Mouse (Mus musculus): Measurements from ENCODE around the gene Lamtor1.
"Not testable (repeated sequence)": the region's sequence is repeated elsewhere in the genome, so short reads cannot be mapped to it uniquely, and the experiment has no call there.

The Lamtor1 gene

DNA sequence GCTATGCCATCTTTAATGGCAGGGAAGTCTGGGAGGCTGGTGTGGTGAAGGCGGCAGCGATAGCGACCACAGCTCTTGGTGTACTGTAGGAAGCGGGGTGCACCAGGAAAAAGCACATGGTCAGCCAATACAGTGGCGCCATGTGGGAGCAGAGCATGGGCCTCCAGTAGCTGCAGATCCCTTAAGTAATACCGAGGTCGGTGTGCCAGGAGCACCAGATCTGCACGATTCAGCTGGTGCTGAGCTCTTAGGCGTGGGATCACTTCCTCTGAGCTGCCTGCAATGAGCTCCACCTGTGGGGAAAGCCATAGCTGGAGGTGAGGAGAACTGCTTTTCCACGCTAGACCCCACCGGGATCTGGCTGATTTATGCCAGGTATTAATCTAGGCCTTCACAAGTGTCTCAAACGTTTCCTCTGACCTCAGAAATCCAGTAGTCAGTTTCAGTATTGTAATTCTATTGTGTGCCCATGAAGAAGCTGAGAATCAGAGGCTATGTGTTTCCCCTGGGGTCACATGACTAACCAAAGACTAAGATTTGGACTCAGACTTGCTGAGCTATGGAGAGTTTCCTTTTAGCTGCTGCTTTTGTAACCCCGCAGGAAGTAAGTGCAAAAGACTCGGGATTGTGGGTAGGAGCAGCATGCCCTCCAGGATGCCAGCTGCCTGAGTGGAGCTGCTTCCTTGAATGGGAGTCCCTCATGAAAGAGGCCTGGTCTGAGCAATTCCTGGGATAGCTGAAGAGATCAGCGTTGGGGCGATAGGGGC, 5.2 kb upstream of the Lamtor1 start:
- peak in 1 of 2 experiments; percentile 18 for DNase-seq

DNA sequence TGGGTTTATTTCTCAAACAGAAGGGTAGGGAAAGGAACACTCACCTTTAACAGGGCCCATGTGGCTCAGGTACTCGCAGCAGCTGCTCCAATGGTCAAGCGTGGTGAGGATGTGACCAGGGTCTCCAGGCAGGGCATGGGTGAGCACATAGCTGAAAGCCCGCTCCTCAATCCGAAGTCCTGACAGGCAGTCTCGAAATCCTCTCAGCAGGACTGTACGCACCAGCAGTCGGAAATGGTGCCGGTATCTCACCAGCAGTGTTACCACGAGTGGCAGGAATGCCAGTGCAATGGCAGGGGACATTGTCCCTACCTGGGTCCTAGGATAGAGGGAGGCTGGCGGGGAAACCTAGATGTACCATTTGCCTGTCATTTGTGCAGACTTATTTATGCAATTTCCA, 3.7 kb upstream of the Lamtor1 start:
- no peak for DNase-seq

DNA sequence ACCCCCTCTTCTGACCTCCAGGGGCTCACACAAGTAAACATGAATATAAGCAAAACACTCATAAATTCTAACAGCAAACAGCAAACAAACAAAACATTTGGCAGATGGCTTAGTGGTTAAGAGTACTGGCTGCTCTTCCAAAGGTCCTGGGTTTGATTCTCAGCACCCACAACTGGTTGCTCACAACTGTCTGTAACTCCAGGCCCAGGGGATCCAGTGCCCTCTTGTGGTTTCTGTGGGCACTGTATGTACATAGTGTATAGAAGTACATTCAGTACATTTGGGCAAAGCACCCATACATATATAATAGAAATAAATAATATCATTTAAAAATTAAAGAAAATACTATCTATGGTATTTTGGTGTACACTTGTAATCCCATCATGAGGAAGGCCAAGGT, 2.9 kb upstream of the Lamtor1 start:
- DNase-seq: no peak

DNA sequence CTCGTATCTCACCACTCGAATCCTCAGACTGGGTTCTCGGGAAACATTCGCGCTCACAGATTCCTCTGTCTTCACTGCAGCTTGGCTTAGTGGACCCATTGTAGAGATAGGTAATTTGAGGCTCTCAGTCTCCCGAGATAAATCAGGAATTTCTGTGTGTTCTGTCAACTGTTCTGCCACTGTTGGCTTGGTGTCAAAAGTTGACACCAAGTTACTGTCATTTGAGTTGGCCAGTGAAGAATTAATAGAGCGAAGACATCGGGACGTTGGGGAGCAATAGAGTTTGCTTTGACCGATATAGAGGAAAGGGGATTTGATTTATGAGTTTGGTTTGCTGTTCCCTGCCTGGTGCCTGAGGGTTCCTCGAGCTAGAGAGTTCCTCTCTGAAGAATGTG, 580 bp downstream of the Lamtor1 start, which contains the start of gene Tomt:
TSS of gene Tomt (minus strand) at position 73 of the 395 bp plus-strand sequence.
- DNase-seq: no peak

DNA sequence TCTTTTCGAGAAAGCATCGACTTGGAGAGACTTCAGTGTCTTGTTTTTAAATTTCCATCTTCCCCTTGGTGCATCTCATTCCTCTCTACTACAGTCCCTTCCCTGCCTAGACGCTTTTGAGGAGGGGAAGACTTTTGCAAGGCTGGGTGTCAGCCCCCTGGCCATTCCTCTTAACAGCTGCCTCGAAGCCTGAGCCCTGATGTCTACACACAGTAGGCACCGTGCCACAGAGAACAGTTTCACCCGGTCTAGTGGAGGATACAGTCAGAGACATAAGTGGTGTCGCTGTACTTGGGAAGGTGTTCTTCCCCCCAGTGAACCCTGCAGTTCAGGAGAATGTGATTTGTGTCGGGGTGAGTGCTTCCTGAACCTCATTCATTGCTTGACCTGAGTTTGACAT, 992 bp downstream of the Lamtor1 start:
- no peak for DNase-seq

DNA sequence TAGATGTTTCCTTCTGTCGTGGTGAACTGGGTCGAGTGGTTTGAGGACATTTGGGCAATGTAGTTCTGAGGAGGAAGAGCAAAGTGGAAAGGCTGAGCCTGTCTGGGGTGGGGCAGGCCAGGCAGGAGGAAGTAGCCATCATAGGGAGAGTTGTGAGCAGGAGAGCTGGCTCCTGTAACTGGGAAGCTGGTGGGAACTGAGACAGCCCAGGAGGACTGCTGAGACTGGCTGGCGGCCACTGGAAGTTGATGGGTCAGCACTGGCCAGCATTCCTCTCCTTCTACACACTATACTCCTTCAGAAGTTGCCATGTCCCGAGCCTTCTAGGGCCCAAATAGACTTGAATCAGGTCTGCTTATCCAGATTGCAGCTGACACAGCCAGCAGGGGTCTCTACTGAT, 2.7 kb downstream of the Lamtor1 start:
- peak; percentile 47 to 54 for DNase-seq

DNA sequence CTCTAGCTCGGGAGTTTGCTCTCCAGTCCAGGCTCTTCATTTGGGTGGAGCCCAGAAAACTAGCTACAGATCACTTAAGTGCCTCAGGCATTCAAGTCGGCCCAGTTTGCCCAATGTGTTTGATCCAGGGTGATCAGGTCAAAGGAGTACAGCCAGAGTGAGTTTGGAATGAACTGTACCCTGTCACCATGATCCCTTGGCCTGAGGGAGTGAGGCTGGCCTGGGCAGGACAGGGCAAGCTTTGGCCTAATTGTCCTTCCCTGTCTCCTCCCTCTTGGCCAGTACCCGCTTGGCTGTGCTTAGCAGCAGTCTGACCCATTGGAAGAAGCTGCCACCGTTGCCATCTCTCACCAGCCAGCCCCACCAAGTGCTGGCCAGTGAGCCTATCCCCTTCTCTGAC, 4.4 kb downstream of the Lamtor1 start:
- peak; percentile 25 to 40 for DNase-seq

DNA sequence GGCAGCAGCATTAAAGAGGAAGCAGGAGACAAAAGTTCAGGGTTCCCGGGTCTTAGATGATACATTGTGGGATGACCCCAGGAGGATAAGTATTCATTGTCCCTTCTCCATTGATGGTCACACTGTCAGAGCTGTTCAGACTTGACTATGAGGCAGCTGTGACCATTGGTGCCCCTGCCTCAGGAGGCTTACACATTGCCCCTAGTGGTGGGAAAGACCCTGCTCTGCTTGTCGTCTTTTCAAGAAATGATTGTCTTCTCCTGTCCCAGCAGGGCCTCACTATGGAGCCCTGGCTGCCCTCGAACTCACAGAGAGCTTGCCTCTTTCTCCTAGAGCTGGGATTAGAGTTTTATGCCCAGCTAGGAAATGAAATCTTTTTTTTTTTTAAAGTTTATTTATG, 6.3 kb downstream of the Lamtor1 start:
- no peak for DNase-seq

DNA sequence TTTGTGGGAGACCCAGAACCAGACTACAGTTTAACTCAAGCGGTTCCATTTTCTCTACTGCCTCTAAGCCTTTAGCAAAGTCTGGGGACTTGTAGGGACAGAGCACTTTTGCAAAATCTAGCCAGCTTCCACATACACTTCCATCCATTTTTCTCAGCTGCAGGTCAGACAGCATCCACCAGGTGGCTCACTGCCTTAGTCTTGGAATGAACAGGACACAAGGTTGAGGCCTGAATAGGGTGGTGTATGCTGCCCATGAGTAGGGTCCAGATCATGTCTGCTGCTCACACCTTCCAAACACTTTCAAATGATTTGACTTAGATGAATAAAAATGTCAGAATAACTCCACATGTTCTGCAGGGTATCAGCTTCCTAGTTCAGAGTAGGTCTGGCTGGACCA, 12.4 kb downstream of the Lamtor1 start:
- peak; percentile 63 to 84 for DNase-seq

DNA sequence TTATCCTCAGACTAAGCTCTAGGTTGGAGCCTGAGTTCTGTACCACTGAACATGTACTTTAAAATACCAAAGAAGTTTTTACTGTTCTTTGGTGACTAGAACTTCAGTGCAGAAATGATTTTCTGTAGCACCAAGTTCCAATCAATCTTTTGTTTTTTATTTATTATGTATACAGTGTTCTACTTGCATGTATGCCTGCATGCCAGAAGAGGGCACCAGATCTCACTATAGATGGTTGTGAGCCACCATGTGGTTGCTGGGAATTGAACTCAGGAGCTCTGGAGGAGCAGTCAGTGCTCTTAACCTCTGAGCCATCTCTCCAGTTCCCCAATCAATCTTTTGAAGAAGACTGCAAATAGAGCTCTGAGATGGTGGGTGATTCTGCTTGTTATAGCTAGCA, 20.2 kb downstream of the Lamtor1 start:
- DNase-seq: not testable (repeated sequence)

DNA sequence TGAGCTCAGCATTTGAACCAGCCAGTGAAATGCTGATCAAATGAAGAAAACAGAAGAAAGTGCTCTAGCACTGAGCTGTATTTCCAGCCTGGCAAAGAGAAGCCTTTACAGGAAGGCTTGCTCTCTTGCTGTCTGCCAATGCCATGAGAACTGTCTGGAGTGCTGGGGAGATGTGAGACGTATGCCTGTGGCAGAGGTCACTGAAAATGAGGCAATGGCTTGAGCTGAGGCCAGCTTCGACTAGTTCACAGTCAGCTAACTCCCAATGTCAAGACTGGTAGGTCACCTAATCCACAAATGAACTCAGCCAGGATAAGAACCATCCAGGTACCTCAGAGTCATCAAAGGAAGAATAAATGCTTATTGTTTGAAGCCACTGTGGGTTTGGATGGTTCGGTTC, 22.4 kb downstream of the Lamtor1 start:
- no peak for DNase-seq

DNA sequence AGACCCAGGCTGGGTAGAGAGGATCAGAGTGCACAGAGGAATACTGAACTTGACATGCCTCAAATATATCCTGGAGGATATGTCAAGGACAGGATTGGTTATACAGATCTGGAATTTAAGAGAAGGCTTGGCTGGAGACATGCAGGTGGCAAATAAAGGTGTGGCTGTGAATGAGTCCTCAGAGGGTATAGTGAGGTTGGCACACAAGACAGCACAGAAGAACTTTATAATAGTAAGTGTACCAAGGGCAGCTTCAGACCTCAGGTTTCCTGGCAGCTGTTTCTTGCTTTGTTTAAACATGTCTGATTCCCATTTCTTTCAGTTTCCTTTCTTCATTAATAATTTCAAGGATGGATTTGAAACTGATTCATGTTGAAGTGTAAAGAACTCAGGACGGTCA, 26.8 kb downstream of the Lamtor1 start:
- no peak for DNase-seq

DNA sequence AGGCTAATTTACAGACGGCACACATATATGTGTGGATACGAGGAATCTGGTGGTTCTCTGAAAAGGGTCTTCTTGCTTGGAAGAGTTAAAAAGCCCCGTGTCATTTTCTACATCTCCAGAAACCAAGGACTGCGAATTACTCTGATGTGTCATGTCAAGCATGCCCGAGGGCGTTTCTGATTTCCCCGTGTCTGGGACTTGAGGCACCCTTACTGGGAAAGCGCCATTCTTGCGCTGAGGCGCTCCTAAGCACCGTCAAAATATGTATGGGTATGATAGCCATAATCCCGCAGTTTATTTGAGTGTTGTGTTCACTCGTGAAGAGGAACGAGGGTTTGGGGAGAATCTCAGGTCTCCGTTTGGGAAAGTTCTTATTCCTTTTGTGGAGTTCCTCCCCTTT, 27.6 kb downstream of the Lamtor1 start:
- peak in 1 of 2 experiments; percentile 45 for DNase-seq

DNA sequence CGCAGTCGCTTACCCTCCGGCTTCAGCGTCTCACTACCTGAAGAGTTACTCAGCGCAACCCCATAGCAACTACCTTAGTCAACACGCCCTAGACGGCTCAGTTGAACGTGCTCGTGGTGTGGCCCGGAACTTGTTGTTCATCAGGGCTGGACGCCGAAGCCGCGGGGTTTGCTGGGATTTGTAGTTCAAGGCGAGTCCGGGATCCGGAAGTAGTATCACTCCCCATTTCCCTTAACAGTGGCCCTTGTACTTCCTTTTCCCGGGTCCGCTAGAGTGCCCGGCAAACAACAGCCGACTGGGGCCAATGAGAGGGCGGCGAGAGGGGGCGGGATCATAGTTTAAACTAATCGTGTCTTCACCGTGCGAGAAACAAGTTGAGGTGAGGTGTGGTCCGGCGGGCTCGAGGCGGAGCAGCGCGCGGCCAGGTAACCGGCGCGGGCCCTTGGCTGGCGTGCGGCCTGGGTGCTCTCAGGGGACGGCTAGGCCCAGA, 28.1 kb downstream of the Lamtor1 start, which contains the start of the genes Lrrc51 and Numa1:
TSS of gene Lrrc51 (minus strand) at position 145 of the 490 bp plus-strand sequence.
TSS of gene Numa1 (plus strand) at position 361 of the 490 bp plus-strand sequence.
- DNase-seq: peak; percentile 97 to 99

DNA sequence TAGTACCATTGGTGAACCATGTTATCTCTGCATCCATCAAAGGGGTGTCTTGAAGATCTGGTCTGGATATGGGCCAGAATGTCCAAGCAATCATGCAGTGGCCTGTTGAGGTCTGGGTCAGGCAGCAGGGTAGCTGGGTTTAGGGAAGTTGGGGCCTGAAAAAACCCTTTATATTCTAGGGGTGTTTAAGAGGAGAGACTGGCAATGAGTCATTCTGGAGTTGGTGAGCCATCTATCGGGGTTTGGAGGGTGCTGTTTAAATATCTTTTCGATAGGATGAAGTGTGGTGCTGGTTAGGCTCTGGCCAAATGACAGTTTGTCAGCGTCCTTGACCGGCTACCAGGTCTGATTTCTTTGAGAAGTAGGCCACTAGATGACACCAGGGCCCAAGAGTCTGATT, 30.3 kb downstream of the Lamtor1 start:
- no peak for DNase-seq

DNA sequence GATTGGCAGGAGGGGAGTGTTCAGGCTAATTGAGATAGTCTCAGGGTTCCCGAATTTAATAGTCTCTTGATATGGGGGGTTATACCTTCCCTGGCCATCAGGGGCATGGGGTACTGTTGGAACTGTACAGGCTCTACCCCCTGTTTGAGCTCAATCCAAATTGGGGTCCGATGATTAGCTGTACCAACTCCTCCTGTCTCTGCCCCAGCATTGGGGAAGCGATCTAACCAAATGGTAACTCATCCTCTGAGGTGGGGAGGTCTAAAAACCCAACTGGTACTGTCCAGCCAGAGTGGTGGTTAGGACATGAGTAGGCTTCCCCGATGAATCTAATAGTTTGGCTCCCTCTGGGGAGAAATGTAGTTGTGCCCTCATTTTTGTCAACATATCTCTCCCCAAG, 31.3 kb downstream of the Lamtor1 start:
- no peak for DNase-seq

DNA sequence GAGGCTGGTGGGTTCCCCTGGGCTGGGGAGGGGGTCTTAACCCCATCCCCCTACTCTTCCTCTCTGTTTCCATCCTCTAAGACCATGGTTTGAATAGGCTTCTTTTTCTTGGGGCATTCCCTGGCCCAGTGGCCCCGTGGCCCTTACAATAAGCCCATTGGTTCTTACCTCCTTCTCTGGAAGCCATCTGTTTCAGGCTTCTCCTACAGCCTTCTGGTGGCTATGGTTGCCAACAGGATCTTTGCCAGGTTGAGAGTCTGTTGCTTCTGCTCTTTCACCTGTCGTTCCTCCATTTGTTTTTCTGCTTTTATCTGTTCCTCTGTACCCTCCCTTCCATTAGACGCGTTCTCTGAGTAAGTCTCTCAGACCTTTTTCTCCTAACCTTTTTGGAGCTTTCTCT, 31.9 kb downstream of the Lamtor1 start:
- DNase-seq: peak in 1 of 2 experiments; percentile 19

DNA sequence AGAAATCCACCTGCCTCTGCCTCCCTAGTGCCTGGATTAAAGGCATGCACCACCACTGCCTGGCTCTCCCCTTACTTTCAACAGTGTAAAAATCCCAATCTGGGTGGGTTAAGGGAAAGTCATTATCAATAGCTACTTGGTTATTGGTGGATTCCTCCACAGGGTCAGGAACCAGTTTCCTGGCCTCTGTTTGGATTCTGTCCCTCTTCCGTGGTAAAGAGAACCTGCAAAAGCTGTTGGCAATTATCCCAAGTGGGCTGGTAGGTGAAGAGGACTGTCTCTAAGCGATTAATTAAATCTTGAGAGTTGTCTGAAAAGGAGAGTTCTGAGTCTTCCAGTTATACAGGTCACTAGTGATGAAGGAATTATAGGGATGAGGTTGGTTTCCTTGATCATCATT, 32.6 kb downstream of the Lamtor1 start:
- DNase-seq: no peak

DNA sequence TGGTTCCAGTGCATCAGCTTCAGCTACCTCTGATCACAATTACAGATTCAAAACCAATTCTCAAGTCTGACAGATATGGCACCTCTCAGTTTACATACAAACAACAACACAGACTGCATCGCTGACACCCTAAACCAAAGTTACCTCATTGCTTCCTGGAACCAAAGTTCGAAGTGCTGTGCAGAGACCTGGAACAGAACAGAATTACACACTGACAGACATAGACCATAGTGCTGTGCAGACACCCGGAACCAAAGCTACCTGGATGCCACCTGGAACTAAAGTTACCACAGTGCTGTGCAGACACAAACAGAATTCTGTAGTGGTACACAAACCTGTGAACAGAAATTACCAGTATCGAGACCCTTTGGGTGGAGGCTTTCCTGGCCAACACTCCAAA, 34.1 kb downstream of the Lamtor1 start:
- DNase-seq: peak; percentile 64 to 75

DNA sequence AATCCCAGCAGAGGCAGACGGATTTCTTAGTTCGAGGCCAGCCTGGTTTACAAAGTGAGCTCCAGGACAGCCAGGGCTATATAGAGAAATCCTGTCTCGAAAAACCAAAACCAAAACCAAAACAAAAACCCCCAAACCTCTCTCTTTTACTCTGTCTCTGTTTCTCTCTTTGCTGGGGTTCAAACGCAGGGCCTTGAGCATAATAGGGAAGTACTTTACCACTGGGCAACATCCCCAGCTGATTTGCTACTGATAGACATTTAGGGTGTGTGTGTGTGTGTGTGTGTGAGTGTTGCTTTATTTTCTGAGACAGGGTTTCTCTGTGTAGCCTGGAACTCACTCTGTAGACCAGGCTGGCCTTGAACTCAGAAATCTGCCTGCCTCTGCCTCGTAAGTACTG, 43.3 kb downstream of the Lamtor1 start:
- not testable (repeated sequence) for DNase-seq

DNA sequence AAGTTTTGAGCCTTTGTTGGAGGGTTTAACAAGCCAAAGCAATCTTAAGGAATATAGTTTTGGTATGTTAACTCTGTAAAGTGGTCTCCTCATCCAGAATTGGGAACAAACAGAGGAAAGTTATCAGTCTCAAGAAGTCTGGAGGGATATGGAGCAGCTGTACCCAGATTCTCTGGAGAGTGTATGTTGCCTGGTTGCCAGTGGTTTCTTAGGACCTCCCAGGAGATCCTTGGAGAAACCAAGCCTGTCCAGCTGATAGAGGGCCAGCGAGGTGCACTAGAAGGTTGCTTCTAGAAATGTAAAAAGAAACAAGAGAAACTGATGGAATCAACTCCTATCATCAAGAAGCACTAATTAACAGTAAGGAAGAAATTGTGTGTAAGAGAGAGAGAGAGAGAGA, 45.9 kb downstream of the Lamtor1 start:
- DNase-seq: no peak

DNA sequence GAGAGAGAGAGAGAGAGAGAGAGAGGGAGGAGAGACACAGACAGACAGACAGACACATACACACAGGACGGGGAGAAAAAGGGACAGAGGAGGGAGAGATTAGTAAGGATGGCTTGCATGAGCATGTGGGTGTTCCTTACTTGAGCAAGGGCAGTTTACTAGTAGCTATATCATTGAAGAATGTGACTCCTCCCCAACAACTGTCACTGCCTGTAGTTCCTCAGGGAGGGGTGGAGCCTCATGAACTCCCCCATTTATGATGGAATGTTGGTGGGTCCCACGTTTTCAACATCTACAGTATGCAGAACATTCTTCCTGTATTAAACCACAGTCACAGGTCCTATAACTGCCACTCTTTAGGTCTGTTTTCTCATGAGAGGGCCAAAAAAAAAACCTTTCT, 46.4 kb downstream of the Lamtor1 start:
- no peak for DNase-seq

DNA sequence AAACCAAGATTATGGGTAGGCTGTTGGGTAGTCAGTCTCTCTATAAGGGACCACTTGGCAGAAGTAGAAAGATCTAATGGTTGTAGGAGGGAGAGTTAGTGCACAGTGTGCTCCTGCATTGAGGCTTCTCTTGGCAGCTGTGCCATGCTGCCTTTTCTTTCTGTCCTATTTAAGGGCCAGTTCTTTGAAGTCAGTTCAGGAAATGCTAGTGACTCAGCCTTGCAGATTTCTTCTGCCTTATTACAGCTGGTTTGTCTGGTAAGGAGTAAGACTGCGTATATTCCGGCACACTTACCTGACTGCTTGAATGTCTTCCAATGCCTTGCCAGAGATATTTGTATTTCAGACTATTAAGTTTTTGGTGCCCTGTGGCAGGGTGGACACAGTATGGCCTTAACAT, 48.5 kb downstream of the Lamtor1 start:
- DNase-seq: no peak

DNA sequence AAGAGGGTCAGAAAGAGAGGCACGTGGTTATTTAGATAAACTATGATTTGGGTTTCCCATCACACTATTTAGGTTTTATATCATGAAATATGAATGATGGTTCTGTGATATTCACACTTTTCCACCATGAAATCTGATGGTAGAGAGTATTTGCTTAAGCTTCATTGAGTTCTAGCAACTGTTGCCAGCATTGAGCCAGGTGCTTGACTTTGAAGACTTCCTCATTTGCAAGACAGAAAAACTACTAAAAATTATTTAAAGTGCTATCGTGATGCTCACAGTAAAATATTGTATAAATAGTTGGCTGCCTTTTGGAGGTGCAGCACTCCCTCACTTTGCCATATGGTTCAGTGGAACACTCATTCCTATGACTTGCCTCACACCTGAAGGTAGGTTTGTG, 49.6 kb downstream of the Lamtor1 start:
- DNase-seq: no peak

DNA sequence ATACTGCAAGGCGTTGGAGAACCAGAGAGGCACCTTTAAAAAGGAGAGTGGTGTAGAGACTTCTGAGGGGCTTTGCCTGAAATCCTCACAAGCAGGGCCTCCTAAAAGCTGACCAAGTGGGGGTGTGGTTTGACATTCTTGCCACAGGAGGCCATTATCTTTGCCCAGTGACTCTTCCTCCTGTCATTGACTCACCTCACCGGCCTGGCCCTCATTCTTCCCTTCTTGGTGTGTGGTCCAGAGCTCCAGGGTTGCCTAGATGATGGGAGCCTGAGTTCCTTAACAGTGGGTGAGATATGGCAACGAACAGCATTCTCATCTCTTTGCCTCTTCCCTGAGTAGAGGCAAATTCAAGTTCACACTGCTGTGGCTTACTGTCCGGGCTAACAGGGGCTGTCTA, 50.2 kb downstream of the Lamtor1 start:
- no peak for DNase-seq
